Mouse (Mus musculus) layer of hippocampus, postnatal 25 days (tissue): Measurements from ENCODE around the gene Maea. TPM values are rescaled to one million over a fixed set of nuclear protein-coding genes. Genes with fewer than 3 reads are reported as not detected.
A peak's percentile ranks its signal among the peaks of the same experiment; 100 is the strongest.

ENCODE experiments used
- DNase-seq, 2 experiments: peaks; one replicate each; pipeline ENCODE4 v3.0.0; 2022; ENCODE audit warnings: mixed read lengths in 2 of 2, low spot score in 1 of 2; ENCODE audit errors: extremely low spot score in 1 of 2
- total RNA-seq, 2 experiments: library from RNA; stranded (reverse); gene quantifications; 2 replicates each; pipeline ENCODE4 v1.2.3; 2021

Gene Maea
- total RNA-seq, 2 experiments from 2014 or later = 98.7 to 99.7 TPM

- DNase-seq = no peak
Measured at GRCm38 (mm10) chr5:33353011-33353410, 17.7 kb downstream of the Maea start.

DNA sequence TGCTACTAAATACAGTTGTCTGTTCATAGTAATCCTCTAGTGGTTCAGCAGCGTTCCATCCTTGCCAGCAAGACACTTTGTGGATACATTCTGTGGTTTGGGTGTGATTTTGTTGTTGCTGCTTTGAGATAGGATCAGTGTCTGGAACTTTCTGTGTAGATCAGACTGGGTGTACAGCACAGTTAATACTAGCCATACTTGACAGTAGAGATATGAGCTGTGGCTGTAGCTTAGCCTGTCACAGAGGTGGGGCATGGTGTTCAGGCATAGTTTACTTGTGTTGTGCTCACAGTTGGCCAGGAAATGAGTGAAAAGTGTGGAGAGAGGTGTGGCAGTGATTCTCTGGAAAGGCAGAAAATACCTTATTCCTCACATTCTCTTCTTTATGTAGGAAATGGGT is 22.2 kb downstream of the Maea start:
- DNase-seq = no peak

DNA sequence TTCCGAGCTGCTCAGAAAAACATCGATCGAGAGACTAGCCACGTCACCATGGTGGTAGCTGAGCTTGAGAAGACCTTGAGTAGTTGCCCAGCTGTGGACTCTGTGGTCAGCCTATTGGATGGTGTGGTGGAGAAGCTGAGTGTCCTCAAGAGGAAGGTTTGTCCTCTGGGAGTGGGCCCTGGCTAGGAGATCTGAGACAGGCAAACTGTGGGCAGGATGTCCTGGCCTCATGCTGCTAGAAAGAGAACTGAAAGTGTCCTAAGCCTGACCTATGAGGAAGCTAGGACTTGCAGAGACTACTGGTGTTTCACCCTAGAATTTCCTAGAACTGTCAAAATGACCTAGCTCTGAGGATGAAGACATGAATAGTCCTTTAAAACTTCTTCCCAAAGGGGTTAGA is 23.2 kb downstream of the Maea start:
- no peak for DNase-seq

GRCm38 (mm10) chr5:33363263-33363662 is 28.0 kb downstream of the Maea start:
- DNase-seq = no peak

DNA sequence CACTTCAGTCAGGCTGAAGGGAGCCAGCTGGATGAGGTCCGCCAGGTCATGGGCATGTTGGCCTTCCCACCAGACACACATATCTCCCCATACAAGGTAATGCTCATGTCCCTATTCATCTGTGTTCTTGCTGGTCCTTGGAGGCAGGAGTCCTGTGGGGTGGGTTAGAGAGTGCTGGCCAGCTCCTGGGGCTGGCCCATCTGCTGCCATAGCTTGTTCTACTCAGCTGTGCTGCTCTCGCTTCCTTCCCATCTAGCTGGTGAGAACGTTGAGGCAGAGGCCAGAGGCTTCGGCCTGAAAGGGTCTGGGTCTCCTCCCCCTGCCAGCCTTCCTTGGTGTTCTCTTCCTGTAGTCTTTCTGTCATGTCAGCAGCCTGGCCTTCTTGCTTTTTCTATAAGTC is 33.3 kb downstream of the Maea start:
- no peak for DNase-seq

DNA sequence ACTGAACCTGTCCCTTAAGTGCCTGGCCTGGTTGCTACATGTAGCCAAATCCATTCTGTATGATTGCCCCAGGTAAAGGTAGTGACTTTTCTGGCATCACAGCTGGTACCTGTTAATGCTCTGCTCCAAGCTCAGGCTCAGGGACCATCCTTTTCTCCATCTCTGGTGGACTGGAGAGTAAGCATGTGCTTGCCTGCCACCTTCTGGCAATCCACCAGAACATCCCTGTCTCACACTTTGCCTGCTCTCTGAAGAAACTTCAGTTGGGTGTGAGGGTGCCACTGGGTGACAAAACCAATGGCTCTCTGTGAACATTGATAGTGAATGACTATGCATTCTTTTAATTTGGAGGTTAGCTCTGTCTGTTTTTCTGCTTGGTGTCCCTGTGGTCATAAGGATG is 35.8 kb downstream of the Maea start:
- DNase-seq = no peak

DNA sequence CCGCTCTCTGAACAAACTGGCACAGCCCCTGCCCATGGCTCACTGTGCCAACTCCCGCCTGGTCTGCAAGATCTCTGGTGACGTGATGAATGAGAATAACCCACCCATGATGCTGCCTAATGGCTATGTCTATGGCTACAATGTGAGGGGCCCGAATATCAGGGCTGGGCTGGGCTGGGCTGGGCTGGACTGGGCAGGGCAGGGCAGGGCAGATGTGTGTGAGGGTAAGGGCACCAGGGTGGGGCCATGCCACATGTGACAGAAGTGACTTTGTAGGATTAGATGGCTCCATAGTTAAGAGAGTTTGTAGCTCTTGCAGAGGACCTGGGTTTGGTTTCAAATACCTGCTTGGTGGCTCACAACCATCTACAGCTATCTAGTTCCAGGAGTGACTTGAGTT is 36.4 kb downstream of the Maea start:
- DNase-seq = no peak

DNA sequence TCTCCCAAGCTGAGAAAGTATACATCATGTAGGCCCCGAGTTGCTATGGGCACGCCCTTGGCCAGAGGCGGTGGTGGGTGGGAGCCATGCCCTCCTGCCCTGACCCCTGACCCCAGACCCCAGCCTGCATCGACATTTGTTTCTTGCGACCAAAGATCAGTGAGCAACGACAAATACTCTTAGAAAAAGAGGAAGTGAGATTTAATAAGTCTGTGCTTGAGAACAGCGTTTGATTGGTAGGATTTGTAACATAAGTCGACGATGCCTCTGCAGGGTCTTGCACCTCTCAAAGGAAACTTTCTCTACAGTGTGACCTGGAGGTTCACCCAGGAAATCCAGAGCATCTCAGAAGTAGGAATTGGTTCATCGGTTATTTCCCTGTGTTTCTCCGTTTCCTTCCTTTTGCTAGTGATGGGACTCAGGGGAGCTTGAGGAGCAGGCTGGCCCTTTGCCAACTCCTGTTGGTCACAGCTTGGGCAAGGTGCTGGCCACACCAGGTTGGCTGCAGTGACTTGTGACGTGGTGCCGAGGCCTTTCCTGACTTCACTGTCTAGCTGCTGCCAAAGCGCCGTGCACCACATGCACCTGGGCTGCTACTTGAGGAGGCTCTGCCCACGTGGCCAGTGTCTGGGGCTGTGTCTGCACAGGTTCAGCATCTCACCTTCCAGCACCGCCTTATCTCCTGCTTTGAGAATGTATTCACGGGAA is 37.2 kb downstream of the Maea start:
- no peak for DNase-seq

DNA sequence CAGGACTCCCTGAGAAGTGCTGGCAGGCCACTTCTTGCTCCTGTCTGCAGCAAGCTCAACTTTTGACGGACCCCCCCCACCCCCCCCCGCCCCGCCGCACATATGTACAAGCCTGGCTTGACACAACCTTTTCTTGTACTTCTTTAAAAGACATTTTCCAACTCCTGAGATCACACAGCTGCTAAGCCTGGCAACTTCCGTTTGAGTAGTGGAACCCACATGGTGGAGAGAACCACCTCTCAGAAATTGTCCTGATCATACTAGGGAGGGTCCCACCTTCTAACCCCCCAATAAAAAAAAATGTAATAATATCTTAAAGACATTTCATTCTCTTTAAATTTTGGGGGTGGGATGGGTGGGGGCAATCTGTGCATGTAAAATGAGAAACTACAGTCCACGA is 41.9 kb downstream of the Maea start:
- DNase-seq = no peak

- peak; percentile 11 to 23 for DNase-seq
Measured at GRCm38 (mm10) chr5:33377801-33378301, 42.5 kb downstream of the Maea start.

GRCm38 (mm10) chr5:33378302-33378854 is 43.1 kb downstream of the Maea start, which contains the start of gene Uvssa:
Gene Uvssa (plus strand): TSS chr5:33378549.
- peak; percentile 98 for DNase-seq

DNA sequence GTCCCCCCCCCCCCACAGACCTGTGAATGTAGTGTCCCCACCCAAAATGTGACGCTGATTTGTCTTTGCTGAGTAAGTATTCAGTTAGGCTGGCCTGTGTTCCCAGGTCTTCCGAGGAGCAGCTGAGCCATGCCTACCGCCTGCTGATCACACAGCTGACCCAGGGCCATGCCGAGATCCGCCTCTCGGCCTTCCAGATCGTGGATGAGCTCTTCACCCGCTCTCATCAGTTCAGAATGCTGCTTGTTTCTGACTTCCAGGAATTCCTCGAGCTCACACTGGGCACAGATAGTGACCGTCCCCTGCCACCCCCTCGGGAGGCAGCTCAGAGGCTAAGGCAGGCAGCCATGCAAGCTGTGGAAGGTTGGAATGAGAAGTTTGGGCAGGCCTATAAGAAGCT is 52.2 kb downstream of the Maea start:
- no peak for DNase-seq

- DNase-seq = peak; percentile 67 to 81
Measured at GRCm38 (mm10) chr5:33393803-33394202, 58.5 kb downstream of the Maea start.

GRCm38 (mm10) chr5:33395693-33396092 is 60.4 kb downstream of the Maea start:
- DNase-seq = no peak

- peak in 1 of 2 experiments; percentile 42 for DNase-seq
Measured at GRCm38 (mm10) chr5:33396828-33397227, 61.5 kb downstream of the Maea start.

DNA sequence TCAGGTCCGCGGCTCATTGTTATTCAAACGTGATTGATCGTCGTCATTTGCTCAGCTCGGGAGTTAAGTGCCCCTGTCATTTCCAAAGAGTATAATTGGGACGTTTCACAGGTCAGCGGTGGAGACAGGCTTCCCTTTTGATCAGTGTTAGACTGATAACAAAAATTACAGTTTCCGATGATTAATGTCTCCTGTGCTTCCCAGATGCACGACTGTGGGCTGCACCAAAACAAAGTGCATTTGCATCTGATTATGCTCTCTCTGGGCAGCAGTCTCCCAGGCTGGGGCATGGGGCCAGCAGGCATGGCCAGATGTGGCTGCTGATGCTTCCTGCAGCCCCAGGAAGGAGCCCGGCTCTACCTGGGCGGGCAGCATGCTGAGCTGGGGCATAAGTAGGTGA is 65.5 kb downstream of the Maea start:
- no peak for DNase-seq

DNA sequence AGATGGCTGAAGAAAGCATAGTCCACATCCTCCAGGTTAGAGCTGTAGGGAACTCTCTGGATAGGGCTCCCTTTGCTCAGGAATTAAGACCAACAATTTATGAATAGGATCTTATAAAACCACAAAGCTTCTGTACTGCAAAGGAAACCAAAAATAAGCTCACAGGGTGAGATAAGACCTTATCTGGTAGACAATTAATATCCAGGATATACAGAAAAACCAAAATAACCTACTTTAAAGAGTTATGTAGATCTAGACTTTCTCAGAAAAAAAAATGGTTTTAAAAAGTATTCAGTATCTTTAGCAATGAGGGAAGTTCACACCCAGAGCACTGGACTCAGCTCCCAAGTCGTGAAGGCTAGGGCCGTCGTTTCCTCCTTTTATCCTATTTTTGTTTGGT is 85.0 kb downstream of the Maea start:
- DNase-seq = no peak

Other genes starting within 250 kb of the Maea start
- gene Slc5a1, start 231.3 kb upstream of the Maea start, total RNA-seq = under 1 TPM; 0.14 to 0.20 TPM
- gene Spon2, start 117.1 kb upstream of the Maea start, total RNA-seq = under 1 TPM in 1 of 2 experiments, not detected in 1; 0.17 TPM
- 100 to 1,000 TPM; 277 to 297 TPM for gene Ctbp1, start 60.5 kb upstream of the Maea start, total RNA-seq
- gene Uvssa, start 43.0 kb downstream of the Maea start, total RNA-seq = 1 to 10 TPM; 5.2 to 7.8 TPM
- not detected for gene Nkx1-1, start 98.5 kb downstream of the Maea start, total RNA-seq